Comparison of ENCODE assay signal across 9 mouse cellular contexts in genomic region chr10:44630485-44630884, GRCm38 (mm10).
A peak's percentile ranks its signal among the peaks of the same experiment; 100 is the strongest.
DNase-seq lines count a peak whose midpoint lies in the region; ATAC-seq and TF ChIP-seq lines count a peak whose summit lies in the region.
"Had no signal": no experiment of that assay in that cellular context is flagged by ENCODE, and none has a peak within 500 bp of the region (broad histone marks: within the 10 kb centered on the region; RNA-seq: fewer than 3 reads in every experiment).

No protein-coding gene starts in this region.

- H3K36me3 ChIP-seq in heart, embryonic 13.5 days = no peaks in the 10 kb centered on the region
- no peaks in the 10 kb centered on the region for H3K36me3 ChIP-seq in limb, embryonic 14.5 days (ENCODE audit: control insufficient read depth, insufficient read depth, low read length)
- no peaks in the 10 kb centered on the region for H3K36me3 ChIP-seq in small intestine, adult 2 months (ENCODE audit: control insufficient read depth, insufficient read depth, low read length)

- WGBS in heart, embryonic 13.5 days = 62% methylated on average over 13 of the region's 13 CpGs
- WGBS in limb, embryonic 14.5 days = 24% methylated on average over 13 of the region's 13 CpGs
- 69% methylated on average over 13 of the region's 13 CpGs for WGBS in small intestine, adult 2 months

- no peak overlapping the region for H3K4me3 ChIP-seq in heart, embryonic 13.5 days
- no peak overlapping the region for H3K4me3 ChIP-seq in limb, embryonic 14.5 days (replicated peaks; ENCODE audit: low read length)
- H3K4me3 ChIP-seq in small intestine, adult 2 months (ENCODE audit: low read depth, low read length) = no peak overlapping the region
- H3K4me3 ChIP-seq: myocyte had no signal

- H3K4me1 ChIP-seq in heart, embryonic 13.5 days = 0 out of 2 replicates have a peak, but pooled peaks cover 2% of the 10 kb centered on the region
- 0 out of 2 replicates have a peak, but pooled peaks cover 7% of the 10 kb centered on the region for H3K4me1 ChIP-seq in limb, embryonic 14.5 days (ENCODE audit: control insufficient read depth, insufficient read depth, low read length)
- no peaks in the 10 kb centered on the region for H3K4me1 ChIP-seq in small intestine, adult 2 months (ENCODE audit: control insufficient read depth, insufficient read depth, insufficient read length, low read length)

- H3K27ac ChIP-seq in heart, embryonic 13.5 days (replicated peaks) = 0 out of 2 replicates have a peak overlapping the region, but pooled peaks have one; percentile 17
- no peak overlapping the region for H3K27ac ChIP-seq in limb, embryonic 14.5 days (replicated peaks; ENCODE audit: low read depth, low read length)
- H3K27ac ChIP-seq in small intestine, adult 2 months (ENCODE audit: insufficient read depth, low read depth, low read length) = peak overlapping the region; percentile 60

- no peak for ATAC-seq in heart, embryonic 13.5 days (ENCODE audit: extremely low read depth, insufficient number of reproducible peaks, low FRiP score, low TSS enrichment)
- ATAC-seq in limb, embryonic 14.5 days (ENCODE audit: low FRiP score, low read depth) = no peak
- no peak for ATAC-seq in inflammation-experienced regulatory T-cells, adult 6 months

- H3K4me2 ChIP-seq in heart, embryonic 13.5 days = peak overlapping the region; percentile 15; the same call in 1 of the 2 replicates
- H3K4me2 ChIP-seq in limb, embryonic 14.5 days (replicated peaks; ENCODE audit: low read depth, low read length, severe bottlenecking) = peak overlapping the region; percentile 22; the same call in 1 of the 2 replicates

- no peaks in the 10 kb centered on the region for H3K27me3 ChIP-seq in heart, embryonic 13.5 days (replicated peaks)
- no peaks in the 10 kb centered on the region for H3K27me3 ChIP-seq in limb, embryonic 14.5 days (ENCODE audit: control insufficient read depth, insufficient read depth, low read length)
- no peaks in the 10 kb centered on the region for H3K27me3 ChIP-seq in small intestine, adult 2 months (ENCODE audit: control insufficient read depth, insufficient read depth, low read length)

- peak; percentile 6 for DNase-seq in right cerebral cortex, postnatal 25 days
- DNase-seq in right cerebral cortex, postnatal 36 days (ENCODE audit: low spot score in 2 of 2) = no peak
- no peak for DNase-seq in limb, embryonic 14.5 days (ENCODE audit: low spot score)
- no peak for DNase-seq in left cerebral cortex, adult 8-10 months (ENCODE audit: low spot score in 2 of 2)
- no peak for DNase-seq in ovary, adult 18-20 months (ENCODE audit: low spot score)

- TF ChIP-seq POLR2A in limb, embryonic 14.5 days (IDR thresholded peaks at IDR 0.05; ENCODE audit: borderline replicate concordance, extremely low read depth, insufficient read depth, insufficient read length) = no peak
- no peak for TF ChIP-seq POLR2A in small intestine, adult 2 months (IDR thresholded peaks at IDR 0.05; ENCODE audit: low read depth, low read length)

- H3K9me3 ChIP-seq in heart, embryonic 13.5 days = no peaks in the 10 kb centered on the region
- no peaks in the 10 kb centered on the region for H3K9me3 ChIP-seq in limb, embryonic 14.5 days (ENCODE audit: control insufficient read depth, low read length)

- no peak overlapping the region for H3K9ac ChIP-seq in heart, embryonic 13.5 days
- 0 out of 2 replicates have a peak overlapping the region, but pooled peaks have one; percentile 12 for H3K9ac ChIP-seq in limb, embryonic 14.5 days (ENCODE audit: low read depth, low read length, severe bottlenecking)

- no peak for TF ChIP-seq CTCF in small intestine, adult 2 months (IDR thresholded peaks at IDR 0.05; ENCODE audit: extremely low read depth, insufficient read length, insufficient replicate concordance, low read depth, low read length)
